Mouse (Mus musculus): Measurements from ENCODE around the gene Pramef6.
"Not testable (repeated sequence)": the region's sequence is repeated elsewhere in the genome, so short reads cannot be mapped to it uniquely, and the experiment has no call there.

Gene Pramef6

GRCm38 (mm10) chr4:143900280-143900679, at the start of gene Pramef6:
TSS of gene Pramef6 (minus strand) at chr4:143900380.
- not testable (repeated sequence) for DNase-seq

- not testable (repeated sequence) for DNase-seq
Measured at GRCm38 (mm10) chr4:143894406-143894805, 5.8 kb downstream of the Pramef6 start.

- not testable (repeated sequence) for DNase-seq
Measured at GRCm38 (mm10) chr4:143882371-143882770, 17.8 kb downstream of the Pramef6 start.

GRCm38 (mm10) chr4:143846197-143846596, 54.0 kb downstream of the Pramef6 start, which contains the start of gene Gm13103:
TSS of gene Gm13103 (plus strand) at chr4:143846497.
- not testable (repeated sequence) for DNase-seq

Measured in kidney, postnatal 4 days (tissue).